Mouse (Mus musculus) induced T-regulatory cell, adult 2 months (primary cell): ENCODE measurements around the gene Atp2b2.

Experiments
- DNase-seq: peaks from one replicate; pipeline ENCODE4 v3.0.0-alpha.2; 2012; ENCODE audit warnings: low read depth

Gene Atp2b2

DNA sequence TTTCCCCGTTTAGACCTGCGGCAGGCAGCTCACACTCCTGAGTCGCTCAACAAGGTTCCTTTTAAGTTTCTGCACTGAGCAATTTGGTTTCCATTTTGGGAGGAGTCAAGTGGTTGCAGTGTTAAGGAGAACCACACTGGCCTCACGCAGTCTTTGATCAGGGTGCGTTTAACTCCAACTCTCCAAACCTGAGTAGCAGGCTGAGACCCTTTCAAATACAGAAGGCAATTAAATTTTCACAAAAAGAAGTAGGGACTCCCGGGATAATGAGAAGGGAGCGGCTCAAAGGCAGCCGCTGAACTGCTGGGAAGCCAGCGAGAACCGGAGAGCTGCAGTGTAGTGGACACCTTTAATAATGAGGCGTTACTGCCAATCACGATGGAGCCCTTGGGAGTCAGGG, 100.1 kb downstream of the Atp2b2 start:
- no peak for DNase-seq

DNA sequence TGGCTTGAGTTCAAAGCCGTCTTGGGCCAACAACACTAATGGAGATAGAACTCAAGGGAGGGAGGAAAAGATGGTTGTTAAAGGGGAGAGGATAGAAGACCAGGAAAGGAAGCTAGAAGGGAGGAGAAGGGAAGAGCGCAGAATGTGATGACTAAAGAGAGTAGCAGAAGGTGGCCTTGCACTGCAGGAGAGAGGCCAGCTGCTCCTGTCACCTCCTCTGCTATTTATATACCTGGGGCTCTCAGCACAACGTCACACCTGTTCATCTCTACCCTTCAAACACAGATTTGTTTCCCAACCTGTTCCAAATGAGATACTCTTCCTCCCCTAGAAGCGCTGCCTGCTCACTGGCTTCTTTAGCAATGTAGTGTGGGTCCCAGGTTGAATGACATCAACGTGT, 101.1 kb downstream of the Atp2b2 start:
- DNase-seq = no peak

DNA sequence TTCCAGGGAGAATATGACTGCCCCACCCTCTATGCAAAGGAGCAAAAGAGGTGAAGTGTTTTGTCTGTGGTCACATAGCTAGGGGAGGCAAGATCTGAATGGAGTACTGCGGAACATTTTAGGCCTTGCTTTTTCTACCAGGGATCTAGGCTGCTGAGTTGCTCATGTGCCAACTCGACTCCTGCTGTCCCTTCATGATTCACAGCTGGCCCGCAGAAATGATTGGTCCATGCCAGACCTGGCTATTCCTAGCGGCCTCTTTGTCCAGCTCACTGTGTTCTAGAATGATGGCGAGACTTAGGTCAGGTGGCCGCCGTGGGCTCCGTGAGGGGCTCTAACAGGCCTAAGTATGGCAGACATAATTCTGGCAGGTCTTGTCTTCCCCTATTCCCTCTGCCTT, 103.0 kb downstream of the Atp2b2 start:
- DNase-seq = no peak

DNA sequence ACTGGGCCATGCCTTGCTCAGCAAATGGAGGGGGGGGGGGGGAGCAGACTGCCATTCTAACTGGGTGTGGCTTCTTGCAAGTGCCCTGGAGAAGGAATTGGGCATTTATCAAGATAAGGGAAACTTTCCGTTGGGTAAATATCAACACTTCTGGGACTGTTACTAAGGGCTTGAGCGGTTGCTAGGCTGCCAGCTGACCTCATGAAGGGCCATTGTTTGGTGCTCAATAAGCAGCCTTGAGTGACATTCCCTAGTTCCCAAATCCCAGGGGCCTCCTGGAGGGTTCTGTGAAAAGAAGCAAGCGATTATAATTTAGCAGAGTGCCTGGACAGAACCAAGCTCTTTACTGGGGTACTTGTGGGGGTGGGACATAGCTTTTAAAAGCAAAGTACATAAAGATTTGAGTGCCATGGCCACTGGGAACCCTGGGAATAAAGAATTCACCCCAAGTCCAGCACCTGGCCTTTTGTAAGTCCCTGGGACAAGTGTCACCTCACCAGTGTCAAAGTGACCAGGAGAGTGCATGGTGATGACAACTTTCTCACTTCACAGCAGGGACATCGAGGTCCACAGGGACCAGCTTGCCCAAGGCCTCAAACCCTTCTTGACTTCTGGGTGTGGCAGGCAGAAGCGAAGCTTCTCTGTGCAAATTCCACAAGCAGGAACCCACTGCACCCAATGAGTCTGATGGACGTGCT, 105.5 kb downstream of the Atp2b2 start:
- DNase-seq = no peak

DNA sequence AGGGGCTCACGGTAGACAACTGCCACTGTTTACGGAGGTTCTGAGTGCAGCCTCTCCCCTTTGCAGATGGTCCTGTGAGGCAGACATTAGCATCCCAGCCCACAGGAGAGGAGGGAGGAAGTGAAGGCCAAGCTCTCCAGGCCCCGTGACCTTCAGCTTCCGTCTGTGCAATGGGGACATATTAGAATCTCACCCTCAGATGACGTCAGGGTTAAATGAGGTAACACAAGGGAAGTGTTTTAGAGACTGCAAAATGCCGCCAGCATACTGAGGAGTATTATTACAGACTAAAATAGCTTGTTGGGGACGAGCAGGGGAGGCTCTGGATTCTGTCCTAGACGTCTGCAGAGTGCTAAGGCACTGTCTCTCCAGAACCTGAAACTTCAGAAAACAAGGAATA, 106.3 kb downstream of the Atp2b2 start:
- DNase-seq = no peak

DNA sequence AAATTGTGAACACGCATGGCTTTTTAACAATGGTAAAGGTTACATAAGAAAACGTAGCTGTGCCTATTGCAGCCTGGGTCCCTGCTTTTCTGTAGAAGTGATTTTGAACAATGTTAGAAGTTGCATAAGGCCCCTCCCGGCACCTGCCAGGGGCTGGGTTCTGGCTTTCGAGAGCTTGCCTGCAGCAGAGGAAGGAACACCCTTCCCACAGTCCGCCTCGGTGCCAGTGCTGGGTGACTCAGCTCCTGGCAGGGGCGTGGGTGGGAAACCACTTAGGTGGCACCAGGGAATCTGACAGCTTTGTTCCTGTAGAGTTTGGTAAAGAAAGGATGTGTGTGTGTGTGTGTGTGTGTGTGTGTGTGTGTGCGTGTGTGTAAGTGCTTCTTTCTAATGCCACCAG, 107.7 kb downstream of the Atp2b2 start:
- no peak for DNase-seq

DNA sequence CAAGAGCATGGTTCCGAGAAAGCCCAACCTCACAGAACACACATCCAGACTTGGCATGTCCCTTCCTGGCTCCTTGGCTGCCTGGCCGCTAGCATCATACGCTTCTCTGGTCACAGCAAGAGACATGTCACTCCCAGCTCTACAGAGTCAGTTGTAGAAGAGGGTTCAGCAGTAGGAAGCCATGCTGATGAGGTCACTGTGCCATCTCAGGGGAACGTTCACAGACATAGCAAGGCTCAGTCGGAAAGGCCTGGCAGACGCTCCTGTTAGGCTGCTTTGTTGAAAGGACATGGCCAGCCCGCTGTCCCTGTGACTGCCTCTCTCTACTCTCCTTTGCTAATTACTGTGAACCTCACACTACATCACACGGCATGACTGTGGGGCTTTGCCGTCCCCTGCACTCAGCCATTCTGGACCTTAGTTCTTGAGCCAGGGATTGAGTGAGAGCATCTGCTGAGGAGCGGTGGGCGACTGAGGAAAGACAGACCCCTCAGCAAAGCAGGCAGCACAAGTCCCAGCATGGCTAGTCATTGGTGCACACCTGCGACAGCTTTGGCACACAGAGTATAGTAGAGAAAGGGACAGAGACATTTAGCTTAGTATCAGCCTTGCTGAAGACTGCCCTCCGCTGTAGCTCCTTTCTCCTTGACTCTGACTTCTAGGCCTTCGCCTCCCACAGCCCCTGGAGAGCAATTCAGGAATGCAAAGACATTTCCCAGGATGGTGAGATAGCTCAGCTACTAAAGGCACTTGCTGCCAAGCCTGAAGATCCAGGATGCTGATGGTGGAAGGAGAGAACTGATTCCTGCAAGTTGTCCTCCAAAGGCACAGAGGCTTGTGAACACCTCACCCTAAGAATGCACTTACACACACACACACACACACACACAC, 108.9 kb downstream of the Atp2b2 start:
- no peak for DNase-seq

DNA sequence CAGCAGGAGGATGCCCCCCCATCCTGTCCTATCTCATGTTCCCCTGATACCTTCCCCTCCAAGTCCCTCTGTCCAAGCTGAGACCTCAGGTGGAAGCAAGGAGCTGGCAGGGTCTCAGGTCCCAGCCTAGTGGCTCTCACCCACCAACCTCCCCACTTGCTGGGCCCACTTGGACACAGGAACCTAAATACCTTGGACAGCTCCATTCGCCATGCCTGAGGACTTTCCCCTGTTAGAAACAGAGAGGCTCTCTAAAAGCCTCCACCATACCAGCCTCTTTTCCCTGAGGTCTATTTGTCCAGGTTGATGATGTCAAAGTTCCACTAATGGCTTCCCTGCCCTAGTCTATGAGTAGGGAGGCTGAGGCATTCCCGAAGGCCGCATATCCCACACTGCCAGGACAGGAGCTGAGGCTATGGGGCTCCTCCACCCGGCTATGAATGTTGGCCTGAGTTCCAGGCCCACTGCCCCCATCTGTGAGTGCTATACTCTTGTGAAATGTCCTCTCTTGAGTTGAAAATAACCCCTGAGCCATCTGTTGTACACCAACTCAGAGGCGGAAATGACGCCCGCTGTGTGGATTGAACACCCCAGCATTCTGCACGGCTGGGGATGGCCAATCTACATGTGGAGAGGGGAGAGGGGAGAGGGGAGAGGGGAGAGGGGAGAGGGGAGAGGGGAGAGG, 113.1 kb downstream of the Atp2b2 start:
- DNase-seq = no peak

DNA sequence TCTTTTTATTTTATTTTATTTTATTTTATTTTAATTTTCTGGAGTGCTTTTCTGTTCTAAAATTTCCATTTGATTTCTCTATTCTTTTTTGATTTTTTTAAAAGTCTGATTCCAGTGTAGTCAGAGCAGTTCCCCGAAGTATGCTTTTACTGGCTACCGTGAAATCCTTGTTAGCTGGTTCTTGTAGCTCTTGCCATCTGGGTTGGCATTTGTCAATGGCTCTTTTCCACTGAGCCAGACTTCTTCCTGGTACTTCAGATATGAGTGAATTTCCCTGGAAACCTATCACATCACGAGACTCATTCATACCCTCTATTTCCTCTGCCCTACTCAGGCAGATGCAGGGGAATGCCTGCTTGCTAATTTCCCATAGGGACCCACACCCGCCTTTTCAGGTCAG, 119.2 kb downstream of the Atp2b2 start:
- no peak for DNase-seq

DNA sequence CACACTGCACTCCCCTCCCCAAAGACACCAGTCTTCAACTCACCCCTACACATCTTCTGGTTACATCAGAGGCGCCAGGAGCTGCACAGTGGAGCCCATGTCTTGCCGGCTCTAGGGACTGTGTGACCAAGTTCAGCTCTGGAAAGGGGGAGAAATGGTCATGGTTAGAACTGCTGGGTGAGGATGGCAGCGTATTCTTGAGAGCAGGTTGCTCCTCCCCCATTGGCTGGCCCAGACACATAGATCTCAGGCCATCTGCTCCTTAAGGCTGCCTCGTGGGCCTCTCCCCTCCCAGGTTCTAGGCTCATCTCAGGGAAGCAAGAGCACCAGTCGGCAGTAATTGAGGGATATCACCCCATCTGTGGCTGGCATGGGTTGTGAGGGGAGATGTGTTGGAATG, 121.9 kb downstream of the Atp2b2 start:
- no peak for DNase-seq

DNA sequence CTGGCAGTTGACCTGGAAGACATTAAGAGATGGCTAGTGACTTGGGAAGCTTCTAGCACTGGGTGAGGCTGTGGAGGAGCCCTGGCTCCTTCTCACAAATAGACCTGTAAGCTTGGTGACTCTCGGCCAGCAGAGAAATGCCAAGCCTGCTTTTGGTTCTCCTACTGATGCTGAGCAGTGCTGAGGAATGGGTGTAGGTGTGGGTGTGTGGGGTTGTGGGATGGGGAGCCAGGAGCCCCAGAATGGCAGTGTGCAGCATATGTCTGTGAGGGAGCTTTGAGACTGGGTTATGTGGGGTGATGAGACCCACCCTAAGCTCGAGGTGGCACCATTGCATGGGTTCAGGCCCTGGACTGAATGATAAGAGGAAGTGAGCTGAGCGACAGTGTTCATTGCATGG, 129.7 kb downstream of the Atp2b2 start:
- DNase-seq = no peak

DNA sequence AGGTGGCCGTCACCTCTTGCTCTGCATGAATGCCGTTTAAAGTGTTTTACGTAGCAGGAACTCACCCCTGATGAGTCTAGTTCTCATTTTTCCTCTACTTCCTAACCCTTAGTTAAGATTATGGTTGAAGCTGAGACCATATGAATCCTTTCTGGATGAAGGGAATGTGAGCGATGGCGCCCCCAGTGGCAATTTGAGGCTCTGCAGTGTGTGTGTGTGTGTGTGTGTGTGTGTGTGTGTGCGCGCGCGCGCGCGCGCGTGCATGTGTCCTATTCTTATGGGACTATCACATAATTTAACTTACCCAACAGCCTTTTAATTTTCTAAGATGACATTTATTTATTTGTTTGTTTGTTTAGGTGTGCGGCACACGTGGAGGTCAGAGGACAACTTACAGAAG, 131.3 kb downstream of the Atp2b2 start:
- DNase-seq = peak; percentile 21

DNA sequence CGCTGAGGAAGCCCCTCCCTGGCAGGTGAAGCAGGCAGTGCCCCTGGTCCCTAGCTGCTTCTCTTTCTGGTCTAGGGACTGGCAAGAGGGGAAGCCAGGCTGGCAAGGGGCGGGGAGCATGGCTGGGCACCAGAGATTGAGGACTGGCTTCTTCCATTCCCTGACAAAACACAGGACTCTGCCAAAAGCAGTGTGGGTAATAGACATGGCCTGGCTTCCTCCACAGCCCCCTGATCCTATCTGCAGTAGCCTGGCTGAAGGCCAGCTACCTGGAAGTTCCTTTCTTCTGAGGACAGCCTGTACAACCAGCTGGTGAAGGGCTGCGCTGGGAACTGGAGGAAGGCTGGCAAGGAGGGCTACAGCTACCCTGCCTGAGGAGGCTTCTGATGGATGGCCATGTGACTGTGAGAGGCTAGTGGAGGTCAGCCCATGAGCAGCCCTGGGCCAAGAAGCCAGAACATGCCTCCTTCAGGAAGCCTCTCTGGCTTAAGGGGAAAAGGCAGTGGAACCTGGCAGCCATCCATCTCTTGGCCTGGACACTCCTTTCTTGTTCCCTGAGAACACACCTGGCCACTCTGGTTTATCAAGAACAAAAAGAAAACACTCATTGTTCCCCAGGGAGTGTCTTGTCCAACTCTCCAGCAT, 131.9 kb downstream of the Atp2b2 start:
- DNase-seq = no peak

DNA sequence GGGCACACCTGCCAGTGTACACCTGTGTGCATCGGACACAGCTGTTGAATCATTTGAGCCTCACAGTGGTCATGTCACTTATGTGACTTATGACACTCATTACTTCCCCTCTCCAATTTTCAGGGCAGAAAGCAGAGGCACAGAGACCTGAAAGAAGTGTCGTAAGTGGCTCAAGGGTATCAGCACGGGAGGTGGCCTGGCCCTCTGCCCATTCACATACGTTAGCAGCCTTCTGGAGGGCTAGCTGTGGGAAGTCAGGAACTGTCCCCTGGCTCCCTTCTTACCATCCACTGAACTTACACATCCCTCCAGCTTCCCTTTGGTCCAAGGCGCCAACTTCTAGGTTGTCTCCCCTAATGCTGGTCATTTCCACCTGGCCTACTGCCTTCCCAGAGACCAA, 132.6 kb downstream of the Atp2b2 start:
- DNase-seq = no peak

DNA sequence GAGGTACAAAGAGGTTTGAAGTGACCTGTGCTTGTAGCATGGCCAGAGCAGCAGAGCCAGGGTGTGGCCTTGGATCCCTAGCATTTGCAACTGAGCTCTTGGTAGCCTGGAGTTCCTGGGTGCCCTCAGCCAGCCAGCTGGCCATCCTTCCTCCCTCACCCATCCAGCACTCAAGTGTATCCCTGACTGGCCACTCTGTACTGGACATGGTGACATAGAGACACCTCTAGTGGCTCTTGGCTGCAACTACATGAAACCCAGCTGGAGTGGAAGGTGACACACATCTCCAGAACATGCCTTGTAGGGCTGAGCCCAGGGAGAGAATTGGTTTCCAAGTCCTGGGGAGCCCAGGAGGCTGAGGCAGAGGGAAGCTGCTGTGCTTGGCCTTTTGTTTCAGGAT, 134.3 kb downstream of the Atp2b2 start:
- DNase-seq = no peak

DNA sequence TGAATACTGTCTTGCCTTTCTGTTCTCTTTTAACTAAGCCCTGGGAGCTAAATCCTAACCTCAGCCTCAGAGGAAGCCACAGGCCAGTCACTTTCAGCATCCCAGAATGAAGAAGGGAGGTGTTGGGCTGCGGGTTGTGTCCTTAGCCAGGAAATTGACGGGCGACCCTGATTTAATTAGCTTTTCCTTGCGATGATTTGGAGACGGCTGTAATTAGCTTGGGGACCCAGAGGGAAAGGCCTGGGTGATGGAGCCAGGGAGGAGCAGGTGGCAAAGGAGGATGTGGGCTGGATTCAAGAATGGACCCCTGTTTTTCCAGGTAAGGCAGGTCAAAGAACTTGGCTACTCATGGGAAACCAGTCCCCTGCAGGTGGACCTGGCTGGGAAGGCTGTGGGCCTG, 138.0 kb downstream of the Atp2b2 start:
- no peak for DNase-seq

DNA sequence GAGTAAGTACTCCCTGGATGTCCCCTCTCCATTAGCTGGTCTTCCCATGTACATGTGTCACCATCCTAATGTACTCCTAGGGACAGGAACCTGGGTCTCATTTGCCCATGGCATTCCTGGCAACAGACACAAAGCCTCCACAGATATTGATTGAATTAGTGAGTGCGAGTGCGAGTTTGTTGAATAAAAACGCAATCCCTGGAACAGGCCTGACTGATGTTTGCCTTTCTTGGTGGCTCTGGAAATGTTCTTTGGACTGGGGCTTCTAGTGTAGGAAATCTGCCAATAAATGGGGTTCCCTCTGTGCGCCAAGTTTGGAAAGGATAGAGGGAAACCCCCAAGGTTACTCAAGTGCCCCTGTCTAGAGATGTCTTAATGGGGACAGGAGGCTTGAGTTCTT, 146.4 kb downstream of the Atp2b2 start:
- DNase-seq = no peak

DNA sequence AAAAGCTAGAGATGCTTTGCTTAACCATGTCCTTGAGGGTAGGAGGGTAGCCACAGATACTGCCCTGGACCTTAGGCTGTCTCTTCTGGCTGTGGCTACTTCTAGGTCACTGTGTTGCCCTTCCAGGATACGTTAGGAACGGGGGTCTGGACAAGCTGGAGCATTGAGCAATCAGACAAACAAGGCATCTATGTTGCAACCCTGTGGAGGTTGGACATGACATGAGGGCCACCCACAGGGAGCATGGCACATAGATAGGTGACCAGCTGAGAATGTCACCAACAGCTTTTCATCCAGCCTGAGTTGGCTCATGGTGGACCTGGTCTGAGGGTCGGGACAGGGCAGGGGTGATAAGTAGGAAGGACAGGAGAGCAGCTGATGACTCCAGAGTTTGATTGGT, 148.4 kb downstream of the Atp2b2 start:
- DNase-seq = no peak

DNA sequence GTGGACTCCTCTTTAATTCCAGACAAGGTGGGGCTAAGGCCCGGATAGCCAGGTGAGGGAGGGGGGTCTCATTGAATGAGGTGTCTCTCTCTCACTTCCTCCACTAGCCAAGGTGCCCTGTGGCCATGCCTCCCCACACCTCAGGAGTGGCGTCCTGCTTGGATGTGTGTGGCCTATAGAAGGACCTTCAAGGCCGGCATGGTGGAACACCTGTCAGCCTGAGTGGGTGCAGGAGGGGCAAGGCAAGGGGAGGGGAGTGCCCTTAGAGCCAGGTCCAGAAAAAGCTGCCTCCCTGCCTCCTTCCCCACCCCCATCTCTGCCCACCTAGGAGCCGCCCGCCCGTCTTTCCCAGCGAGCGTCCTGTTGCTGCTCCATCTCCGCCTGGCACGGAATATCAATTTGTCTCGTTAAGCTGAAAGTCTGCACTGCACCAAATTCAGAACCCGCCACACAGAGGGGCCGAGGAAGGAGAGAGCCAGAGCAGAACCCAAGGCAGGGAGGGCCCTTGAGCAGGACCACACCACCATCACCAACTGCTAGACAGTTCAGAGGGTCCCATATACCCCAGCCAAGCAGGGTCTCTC, 150.2 kb downstream of the Atp2b2 start:
- no peak for DNase-seq

DNA sequence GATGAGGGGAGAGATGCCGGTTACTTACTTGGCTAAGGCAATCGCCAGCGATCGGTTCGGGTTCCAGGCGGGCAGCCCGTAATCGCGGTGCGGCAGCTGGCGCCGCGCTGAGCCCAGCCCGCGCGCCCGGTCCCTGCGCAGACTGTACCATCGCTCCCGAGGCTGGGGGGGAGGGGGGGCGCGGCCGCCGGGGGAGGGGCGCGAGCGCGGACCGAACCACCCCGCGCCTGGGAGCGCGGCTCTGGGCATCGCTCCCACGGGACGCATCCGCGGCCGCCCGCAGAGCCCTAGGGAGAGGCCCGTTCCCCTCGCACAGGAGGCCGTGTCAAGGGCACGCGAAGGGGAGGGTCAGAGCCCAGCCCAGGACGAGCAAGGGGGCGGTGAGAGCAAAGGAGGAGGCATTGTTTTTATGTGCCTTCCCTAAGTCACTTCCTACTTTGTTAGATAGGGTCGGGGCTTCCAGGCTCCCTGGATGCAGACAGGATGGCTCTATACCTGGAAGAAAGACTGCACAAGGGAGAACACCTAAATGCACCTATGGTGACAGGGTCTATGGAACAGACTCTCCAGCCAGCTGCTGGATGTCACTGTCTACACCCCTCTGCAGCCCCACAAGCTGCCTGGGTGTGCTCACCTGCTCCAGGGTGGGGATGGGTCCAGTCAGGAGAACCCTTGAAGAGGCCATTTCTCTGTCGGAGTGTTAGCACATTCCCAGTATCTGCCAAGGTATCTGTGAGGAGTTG, 151.0 kb downstream of the Atp2b2 start:
- no peak for DNase-seq

DNA sequence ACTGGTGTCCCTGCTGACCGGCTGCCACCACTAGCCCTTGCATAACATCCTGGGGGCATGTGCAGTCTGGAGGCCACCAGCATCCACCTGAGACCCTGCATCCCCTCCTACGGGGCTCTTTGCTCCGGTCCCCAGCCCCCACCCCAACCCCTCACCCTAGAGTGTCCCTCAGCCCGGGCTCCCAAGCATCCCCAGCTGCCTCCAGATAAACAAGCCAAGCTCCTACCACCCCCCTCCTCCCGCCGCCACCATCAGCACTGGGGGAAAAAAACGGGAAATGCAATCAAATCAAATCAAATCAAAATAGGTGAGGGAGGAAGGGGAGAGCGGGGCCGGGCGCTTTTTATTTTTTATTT, 151.6 kb downstream of the Atp2b2 start:
- DNase-seq = no peak
